Mouse (Mus musculus) lung, embryonic 16.5 days (tissue): ENCODE data around the gene Tpcn1. TPM values are rescaled to one million over a fixed set of nuclear protein-coding genes. Genes with fewer than 3 reads are reported as not detected.
A peak's percentile ranks its signal among the peaks of the same experiment; 100 is the strongest.

Experiments
- ATAC-seq: fragments of 200-750 bp; cut with Nextera tagmentation; 2 replicates; pipeline ENCODE4 v1.8.0; 2017; ENCODE audit warnings: low read depth, mild to moderate bottlenecking, moderate library complexity
- H3K27ac ChIP-seq: fragments of 300-500 bp; sonication (generic); 2 replicates; pipeline ENCODE4 v1.5.1; 2014; ENCODE audit warnings: mild to moderate bottlenecking, control low read depth, low read length
- H3K27me3 ChIP-seq: fragments of 300-500 bp; sonication (generic); 2 replicates; pipeline ENCODE4 v1.6.1; 2014; ENCODE audit warnings: low read depth, low read length, mixed read lengths; ENCODE audit not compliant: control insufficient read depth, insufficient read depth
- H3K36me3 ChIP-seq: fragments of 300-500 bp; sonication (generic); 2 replicates; pipeline ENCODE4 v1.6.1; 2014; ENCODE audit warnings: low read length; ENCODE audit not compliant: control insufficient read depth, insufficient read depth
- H3K4me1 ChIP-seq: fragments of 300-500 bp; sonication (generic); replicated peaks from 2 replicates; pipeline ENCODE4 v1.6.1; 2014; ENCODE audit warnings: low read length, mixed read lengths; ENCODE audit not compliant: control insufficient read depth, insufficient read depth
- H3K4me2 ChIP-seq: fragments of 300-500 bp; sonication (generic); 2 replicates; pipeline ENCODE4 v1.6.1; 2014; ENCODE audit warnings: low read depth, low read length, control low read depth
- H3K4me3 ChIP-seq: fragments of 300-500 bp; sonication (generic); 2 replicates; pipeline ENCODE4 v1.5.1; 2014; ENCODE audit warnings: mild to moderate bottlenecking, low read length, control low read depth
- H3K9ac ChIP-seq: fragments of 300-500 bp; sonication (generic); 2 replicates; pipeline ENCODE4 v1.6.1; 2014; ENCODE audit warnings: low read length, control low read depth
- H3K9me3 ChIP-seq: fragments of 300-500 bp; sonication (generic); 2 replicates; pipeline ENCODE4 v1.6.1; 2016; ENCODE audit warnings: low read length; ENCODE audit not compliant: control insufficient read depth
- WGBS: fragments of 180-500 bp; shearing (Covaris S2); extraction: QIAGEN DNeasy Blood & Tissue Kit; methylation state at CpG from one replicate; pipeline ENCODE4 v1.1.7; 2014; 5-methylcytosine and 5-hydroxymethylcytosine counted together
- polyA plus RNA-seq: library from polyadenylated mRNA; unstranded; fragments of >200 nt; fragmentation: Nextera tagmentation; extraction: Ambion mirVana; gene quantifications from 2 replicates; pipeline ENCODE4 v1.2.1, GENCODE M21; 2015

The Tpcn1 gene
- polyA plus RNA-seq, 1 experiment from 2014 or later: 18.0 TPM

GRCm38 (mm10) chr5:120515451-120515850 is 73.0 kb downstream of the Tpcn1 start:
- 75% methylated on average over 7 of the region's 7 CpGs for WGBS
- Histone ChIP-seq H3K4me3 (no peak overlapping the region), H3K27ac (peak overlapping the region; percentile 62; the same call in 1 of the 2 replicates), H3K9me3 (no peaks in the 10 kb centered on the region), H3K4me1 (peaks cover 34% of the 10 kb centered on the region), H3K36me3 (no peaks in the 10 kb centered on the region), H3K27me3 (no peaks in the 10 kb centered on the region), H3K9ac (no peak overlapping the region), H3K4me2 (no peak overlapping the region)
- no peak for ATAC-seq

DNA sequence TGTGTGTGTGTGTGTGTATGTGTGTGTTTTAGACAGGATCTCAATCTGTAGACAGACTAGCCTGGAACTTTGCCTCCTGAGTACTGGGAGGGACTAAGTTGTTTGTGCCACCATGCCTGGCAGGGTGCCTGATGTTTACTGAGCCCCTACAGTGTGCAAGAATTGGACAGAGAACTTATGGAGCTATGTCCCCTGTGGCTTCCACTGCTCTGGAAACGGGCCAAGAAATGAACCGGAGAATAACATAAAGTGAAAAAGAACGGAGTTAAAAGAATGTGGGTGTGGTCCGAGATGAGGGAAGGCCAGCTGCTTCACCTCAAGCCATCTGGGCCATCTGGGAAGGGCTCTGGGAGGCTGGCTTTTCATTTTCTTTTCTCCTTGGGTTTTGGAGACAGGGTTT is 73.7 kb downstream of the Tpcn1 start:
- Histone ChIP-seq H3K27me3 (no peaks in the 10 kb centered on the region), H3K4me2 (no peak overlapping the region), H3K36me3 (no peaks in the 10 kb centered on the region), H3K27ac (peak overlapping the region; percentile 62), H3K9ac (no peak overlapping the region), H3K9me3 (no peaks in the 10 kb centered on the region), H3K4me1 (peaks cover 34% of the 10 kb centered on the region), H3K4me3 (no peak overlapping the region)
- ATAC-seq: peak; percentile 64
- 4% methylated on average over 4 of the region's 4 CpGs for WGBS

DNA sequence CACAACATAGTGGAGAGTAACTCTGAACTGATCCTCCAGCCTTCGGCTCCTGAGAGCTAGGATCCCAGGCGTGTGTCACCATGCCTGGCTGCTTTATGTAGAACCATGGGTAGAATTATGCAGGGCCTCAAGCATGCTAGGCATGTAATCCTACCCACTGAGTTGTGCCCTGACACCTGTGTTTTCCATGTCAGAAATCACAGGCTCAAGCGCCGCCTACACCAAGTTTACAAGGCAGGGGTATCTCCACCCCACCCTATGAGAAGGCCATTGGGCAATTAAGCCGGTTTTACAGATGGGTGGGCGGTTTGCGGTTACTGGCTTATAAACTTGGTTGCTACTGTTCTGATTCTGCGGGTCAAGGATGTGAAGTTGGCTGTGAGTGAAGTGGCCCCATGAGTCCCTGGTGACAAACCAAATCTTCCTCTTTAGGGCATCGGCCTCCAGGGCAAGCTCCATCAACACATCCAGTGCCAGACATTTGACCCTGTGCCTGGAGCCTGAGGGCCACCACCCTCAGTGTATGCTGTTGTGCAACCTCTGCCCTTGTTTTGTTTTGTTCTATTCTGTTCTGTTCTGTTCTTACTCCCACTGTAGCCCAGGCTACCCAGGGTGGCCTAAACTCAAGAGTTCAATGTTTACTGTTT is 74.3 kb downstream of the Tpcn1 start:
- 86% methylated on average over 9 of the region's 9 CpGs for WGBS
- Histone ChIP-seq H3K27me3 (no peaks in the 10 kb centered on the region), H3K36me3 (no peaks in the 10 kb centered on the region), H3K9me3 (no peaks in the 10 kb centered on the region), H3K4me2 (no peak overlapping the region), H3K4me1 (peaks cover 34% of the 10 kb centered on the region), H3K9ac (no peak overlapping the region), H3K4me3 (no peak overlapping the region), H3K27ac (peak overlapping the region; percentile 7; the same call in 1 of the 2 replicates)
- no peak for ATAC-seq

GRCm38 (mm10) chr5:120512911-120513555 is 75.4 kb downstream of the Tpcn1 start:
- 62% methylated on average over 15 of the region's 15 CpGs for WGBS

DNA sequence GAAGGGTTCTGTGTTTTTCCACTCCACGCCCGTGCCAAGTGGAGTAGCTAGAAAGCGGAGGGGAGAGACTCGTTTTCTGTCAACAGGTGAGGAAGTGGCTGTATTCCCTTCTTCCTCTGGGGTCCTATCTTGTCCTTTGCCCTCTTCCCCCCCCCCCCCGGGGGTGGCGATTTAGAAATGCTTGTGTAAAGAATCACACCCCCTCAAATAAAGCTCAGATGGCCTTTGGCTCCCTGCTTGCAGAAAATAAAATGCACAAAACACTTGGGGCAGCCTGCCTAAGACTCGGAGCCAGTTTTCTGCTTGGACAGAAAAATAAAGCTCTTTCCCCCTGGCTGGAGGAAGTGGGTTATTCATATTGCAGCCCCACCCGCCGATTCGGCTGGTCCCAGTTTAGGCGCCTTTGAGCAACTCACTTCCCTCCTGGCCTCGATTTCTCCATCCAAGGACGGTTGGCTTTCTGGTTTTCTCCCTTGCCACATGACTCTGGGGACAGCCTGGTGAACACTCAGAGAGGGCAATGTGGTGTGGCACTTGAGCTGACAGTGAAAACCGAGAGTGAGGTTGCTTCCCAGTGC is 76.7 kb downstream of the Tpcn1 start:
- H3K27me3 ChIP-seq: no peaks in the 10 kb centered on the region
- H3K4me3 ChIP-seq: peak overlapping the region; percentile 67
- no peak overlapping the region for H3K27ac ChIP-seq
- peaks cover 34% of the 10 kb centered on the region for H3K4me1 ChIP-seq
- H3K9ac ChIP-seq: peak overlapping the region; percentile 73
- H3K4me2 ChIP-seq: peak overlapping the region; percentile 91
- no peaks in the 10 kb centered on the region for H3K9me3 ChIP-seq
- 18% methylated on average over 14 of the region's 14 CpGs for WGBS
- ATAC-seq: no peak; the same call in 1 of the 2 replicates
- H3K36me3 ChIP-seq: no peaks in the 10 kb centered on the region

More at GRCm38 (mm10) chr5:120512911-120513555, 75.4 kb downstream of the Tpcn1 start:
- no peak overlapping the region for H3K27ac ChIP-seq
- H3K27me3 ChIP-seq: no peaks in the 10 kb centered on the region
- H3K4me2 ChIP-seq: no peak overlapping the region
- no peak overlapping the region for H3K4me3 ChIP-seq
- peaks cover 34% of the 10 kb centered on the region for H3K4me1 ChIP-seq
- no peaks in the 10 kb centered on the region for H3K9me3 ChIP-seq
- H3K36me3 ChIP-seq: no peaks in the 10 kb centered on the region
- H3K9ac ChIP-seq: no peak overlapping the region
- no peak for ATAC-seq

DNA sequence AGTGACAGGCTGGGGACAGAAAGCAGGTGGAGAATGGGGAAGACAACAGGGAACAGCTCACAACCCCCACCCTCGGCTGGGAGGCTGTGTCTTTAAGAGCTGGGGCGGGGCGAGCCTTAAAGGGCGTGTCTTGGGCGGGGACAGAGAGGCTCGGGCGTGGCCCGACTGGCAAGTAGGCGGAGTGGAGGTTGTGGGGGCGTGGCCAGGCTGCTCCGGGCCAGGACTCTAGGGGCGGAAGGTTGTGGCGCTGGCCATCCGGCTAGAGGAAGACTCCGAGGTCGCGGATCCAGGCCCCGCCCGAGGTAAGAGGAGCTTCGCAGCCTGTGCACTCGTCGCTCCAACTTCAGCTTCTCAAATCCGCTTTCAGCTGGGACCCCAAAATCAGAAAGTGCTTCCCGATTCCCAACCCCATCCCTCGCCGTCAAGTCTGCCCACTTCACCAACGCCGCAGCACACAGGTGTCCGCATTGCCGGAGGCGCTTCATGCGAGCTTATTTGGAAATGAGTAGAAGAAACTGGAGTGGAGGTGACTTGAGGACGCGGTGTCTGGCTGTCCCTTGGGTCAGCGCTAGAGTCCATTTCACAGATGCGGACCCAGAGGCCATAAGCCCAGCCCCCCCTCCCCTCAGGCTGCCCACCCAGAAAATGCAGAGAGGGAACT is 77.4 kb downstream of the Tpcn1 start, which contains the start of gene Slc8b1:
Gene Slc8b1 (plus strand): TSS at position 187 of the 661 bp plus-strand sequence.
- Histone ChIP-seq H3K36me3 (no peaks in the 10 kb centered on the region), H3K9ac (peak within 1 kb of the TSS; percentile 73), H3K4me2 (peak within 1 kb of the TSS; percentile 91), H3K4me3 (peak within 1 kb of the TSS; percentile 67), H3K27ac (no peak within 1 kb of the TSS), H3K9me3 (no peaks in the 10 kb centered on the region), H3K4me1 (peaks cover 29% of the 10 kb centered on the region), H3K27me3 (no peaks in the 10 kb centered on the region)
- under 1% methylated on average over 36 of the region's 36 CpGs for WGBS
- ATAC-seq: peak; percentile 94

GRCm38 (mm10) chr5:120507311-120507710 is 81.2 kb downstream of the Tpcn1 start:
- H3K9ac ChIP-seq: no peak overlapping the region
- no peak for ATAC-seq
- peaks cover 18% of the 10 kb centered on the region for H3K4me1 ChIP-seq
- 49% methylated on average over 4 of the region's 4 CpGs for WGBS
- no peaks in the 10 kb centered on the region for H3K9me3 ChIP-seq
- no peaks in the 10 kb centered on the region for H3K36me3 ChIP-seq
- no peak overlapping the region for H3K4me2 ChIP-seq
- H3K4me3 ChIP-seq: no peak overlapping the region
- no peak overlapping the region for H3K27ac ChIP-seq
- H3K27me3 ChIP-seq: no peaks in the 10 kb centered on the region

GRCm38 (mm10) chr5:120506490-120506889 is 82.0 kb downstream of the Tpcn1 start:
- Histone ChIP-seq H3K4me3 (no peak overlapping the region), H3K36me3 (no peaks in the 10 kb centered on the region), H3K9me3 (no peaks in the 10 kb centered on the region), H3K27me3 (no peaks in the 10 kb centered on the region), H3K4me1 (peaks cover 15% of the 10 kb centered on the region), H3K27ac (no peak overlapping the region), H3K4me2 (no peak overlapping the region), H3K9ac (no peak overlapping the region)
- WGBS: 38% methylated on average over 9 of the region's 9 CpGs
- peak; percentile 21; the same call in 1 of the 2 replicates for ATAC-seq

- no peak overlapping the region for H3K4me3 ChIP-seq
- whole genome bisulfite sequencing: 61% methylated on average over 9 of the region's 9 CpGs
- H3K27ac ChIP-seq: no peak overlapping the region
- H3K4me2 ChIP-seq: no peak overlapping the region
- H3K36me3 ChIP-seq: no peaks in the 10 kb centered on the region
- H3K9ac ChIP-seq: no peak overlapping the region
- no peaks in the 10 kb centered on the region for H3K9me3 ChIP-seq
- peaks cover 12% of the 10 kb centered on the region for H3K4me1 ChIP-seq
- no peaks in the 10 kb centered on the region for H3K27me3 ChIP-seq
- ATAC-seq: no peak
Measured at GRCm38 (mm10) chr5:120505781-120506180, 82.7 kb downstream of the Tpcn1 start.
